Mouse (Mus musculus): ENCODE measurements at regions not wholly inside any gene's neighbourhood (a gene's known extent, or its start where the extent isn't known, plus 50 kb on each side); places are given as distances from the start of the nearest gene placed in this dataset.

DNA sequence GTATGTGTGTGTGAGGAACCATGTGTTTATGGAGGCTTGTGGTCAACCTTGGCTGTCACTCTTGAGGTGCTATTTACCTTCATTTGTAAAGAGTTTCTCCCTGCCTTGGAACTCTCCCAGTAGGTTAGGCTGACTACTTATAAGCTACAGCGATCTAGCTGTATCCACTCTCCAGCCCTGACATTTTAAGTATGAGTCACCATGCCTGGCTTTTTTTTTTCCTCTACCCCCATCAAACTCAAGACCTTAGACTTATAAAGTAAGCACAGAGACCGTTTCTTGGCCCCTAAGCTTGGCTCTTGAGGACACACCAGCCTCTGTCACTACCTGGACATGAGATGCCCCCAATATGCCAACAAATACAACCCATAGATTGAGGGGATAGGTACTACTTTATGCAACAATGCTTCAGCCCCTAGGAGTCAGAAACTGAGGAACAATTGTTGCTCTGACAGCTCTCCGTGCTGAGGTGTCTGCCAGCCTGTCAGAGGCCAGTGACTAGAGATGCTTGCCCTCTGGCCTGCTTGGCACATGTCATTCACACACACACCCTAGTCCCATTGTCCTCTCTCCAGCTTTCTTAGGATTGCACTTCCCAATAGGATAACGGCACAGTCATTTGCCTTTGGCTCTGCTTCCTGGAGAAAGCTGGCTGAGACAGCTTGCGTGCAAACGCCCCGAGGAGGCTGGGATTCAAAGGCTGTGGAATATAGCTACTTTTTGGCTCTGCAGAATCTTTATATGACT lies 193.8 kb upstream of the Prok2 start:
- Histone ChIP-seq H3K27me3 (ENCODE audit: control insufficient read depth, insufficient read depth, insufficient read length) (no peaks in the 10 kb centered on the region), H3K4me2 (ENCODE audit: low read depth) (no peak overlapping the region), H3K79me2 (ENCODE audit: control insufficient read depth, insufficient read depth) (no peaks in the 10 kb centered on the region), H3ac (ENCODE audit: control insufficient read depth, insufficient read length) (no peak overlapping the region), H3K4me3 (no peak overlapping the region), H3K36me3 (ENCODE audit: control insufficient read depth, insufficient read depth) (no peaks in the 10 kb centered on the region)
- TF ChIP-seq REST (IDR thresholded peaks at IDR 0.05; ENCODE audit: insufficient read depth, insufficient read length) (no peak), SRF (IDR thresholded peaks at IDR 0.05; ENCODE audit: control insufficient read depth, insufficient read length, low read depth) (no peak), TCF3 (IDR thresholded peaks at IDR 0.05; ENCODE audit: insufficient read length, low read depth) (no peak), POLR2A (IDR thresholded peaks at IDR 0.05; ENCODE audit: insufficient read length, low read depth) (no peak), E2F4 (IDR thresholded peaks at IDR 0.05; ENCODE audit: insufficient read depth) (no peak), MYOG (IDR thresholded peaks at IDR 0.05; ENCODE audit: control insufficient read depth in 1 of 3, insufficient read depth in 1 of 3, insufficient read length in 2 of 3, low read depth in 2 of 3) (no peak), MAX (IDR thresholded peaks at IDR 0.05; ENCODE audit: low read depth) (no peak), TCF12 (IDR thresholded peaks at IDR 0.05; ENCODE audit: insufficient read depth, poor library complexity, severe bottlenecking) (no peak), MYOD1 (IDR thresholded peaks at IDR 0.05; ENCODE audit: control insufficient read depth in 1 of 3, insufficient read length in 2 of 3, low read depth in 2 of 3) (no peak), CEBPB (IDR thresholded peaks at IDR 0.05; ENCODE audit: insufficient read depth, poor library complexity, severe bottlenecking) (no peak), POLR2AphosphoS2 (IDR thresholded peaks at IDR 0.05; ENCODE audit: insufficient read length, low read depth) (no peak), USF1 (IDR thresholded peaks at IDR 0.05; ENCODE audit: low read depth) (no peak)

DNA sequence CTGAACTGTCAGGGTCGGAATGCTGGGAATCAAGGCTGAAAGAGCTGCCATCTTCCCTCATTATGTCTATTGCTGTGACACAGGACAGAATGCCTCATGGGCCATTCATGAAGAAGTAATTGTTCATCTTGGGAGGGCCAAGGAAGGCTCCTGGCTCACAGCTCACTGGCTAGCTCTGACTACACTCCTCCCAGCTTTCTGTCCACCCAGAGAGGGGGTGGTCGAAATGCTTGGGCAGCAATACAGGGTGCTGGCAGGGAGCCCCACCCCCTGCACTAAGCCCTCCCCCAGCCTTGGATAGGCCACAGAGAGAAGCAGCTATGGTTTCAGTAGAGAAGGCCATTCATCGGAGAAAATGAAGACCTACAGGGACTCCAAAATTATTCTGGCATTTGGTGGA lies 192.2 kb upstream of the Prok2 start:
- H3K4me2 ChIP-seq (ENCODE audit: low read depth): no peak overlapping the region

DNA sequence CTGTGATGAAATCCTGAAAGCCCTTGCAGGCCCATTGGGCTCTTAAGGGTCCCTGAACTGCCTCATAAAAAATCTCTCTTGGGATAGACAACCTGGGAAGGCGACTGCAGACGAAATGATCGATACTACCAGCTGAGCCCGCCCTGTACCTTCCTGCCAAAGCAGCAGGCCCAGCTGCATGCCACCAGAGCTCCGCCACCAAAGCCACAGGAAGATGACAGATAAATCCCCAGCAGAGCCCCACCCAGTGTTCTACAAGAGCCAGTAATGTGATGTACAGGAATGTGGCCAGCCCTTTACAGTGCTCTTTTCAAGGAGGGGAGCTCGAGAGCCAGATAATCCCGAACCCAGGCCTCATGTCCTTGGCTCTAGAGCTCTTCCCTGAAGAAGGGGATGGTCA lies 183.7 kb upstream of the Prok2 start:
- no peaks in the 10 kb centered on the region for H3K79me2 ChIP-seq (ENCODE audit: control insufficient read depth, insufficient read depth)
- no peak for TF ChIP-seq SRF (IDR thresholded peaks at IDR 0.05; ENCODE audit: control insufficient read depth, insufficient read length, low read depth)
- TF ChIP-seq MYOG (IDR thresholded peaks at IDR 0.05; ENCODE audit: control insufficient read depth in 1 of 3, insufficient read depth in 1 of 3, insufficient read length in 2 of 3, low read depth in 2 of 3): no peak
- no peak for TF ChIP-seq CEBPB (IDR thresholded peaks at IDR 0.05; ENCODE audit: insufficient read depth, poor library complexity, severe bottlenecking)
- TF ChIP-seq MYOD1 (IDR thresholded peaks at IDR 0.05; ENCODE audit: control insufficient read depth in 1 of 3, insufficient read length in 2 of 3, low read depth in 2 of 3): peak in 1 of 3 experiments; percentile 56
- TF ChIP-seq POLR2A (IDR thresholded peaks at IDR 0.05; ENCODE audit: insufficient read length, low read depth): no peak
- TF ChIP-seq E2F4 (IDR thresholded peaks at IDR 0.05; ENCODE audit: insufficient read depth): no peak
- TF ChIP-seq USF1 (IDR thresholded peaks at IDR 0.05; ENCODE audit: low read depth): no peak
- TF ChIP-seq TCF12 (IDR thresholded peaks at IDR 0.05; ENCODE audit: insufficient read depth, poor library complexity, severe bottlenecking): peak; percentile 16
- no peak for TF ChIP-seq MAX (IDR thresholded peaks at IDR 0.05; ENCODE audit: low read depth)
- TF ChIP-seq POLR2AphosphoS2 (IDR thresholded peaks at IDR 0.05; ENCODE audit: insufficient read length, low read depth): no peak
- peak; percentile 4 for TF ChIP-seq TCF3 (IDR thresholded peaks at IDR 0.05; ENCODE audit: insufficient read length, low read depth)
- TF ChIP-seq REST (IDR thresholded peaks at IDR 0.05; ENCODE audit: insufficient read depth, insufficient read length): no peak
- H3K4me2 ChIP-seq (ENCODE audit: low read depth): no peak overlapping the region
- no peak overlapping the region for H3ac ChIP-seq (ENCODE audit: control insufficient read depth, insufficient read length)
- H3K4me3 ChIP-seq: no peak overlapping the region
- H3K27me3 ChIP-seq (ENCODE audit: control insufficient read depth, insufficient read depth, insufficient read length): peaks cover 10% of the 10 kb centered on the region
- no peaks in the 10 kb centered on the region for H3K36me3 ChIP-seq (ENCODE audit: control insufficient read depth, insufficient read depth)

More for the DNA sequence above, 192.2 kb upstream of the Prok2 start:
- Histone ChIP-seq H3ac (ENCODE audit: control insufficient read depth, insufficient read length) (no peak overlapping the region), H3K27me3 (ENCODE audit: control insufficient read depth, insufficient read depth, insufficient read length) (no peaks in the 10 kb centered on the region), H3K36me3 (ENCODE audit: control insufficient read depth, insufficient read depth) (no peaks in the 10 kb centered on the region), H3K79me2 (ENCODE audit: control insufficient read depth, insufficient read depth) (no peaks in the 10 kb centered on the region), H3K4me3 (no peak overlapping the region)
- TF ChIP-seq TCF3 (IDR thresholded peaks at IDR 0.05; ENCODE audit: insufficient read length, low read depth) (no peak), MYOG (IDR thresholded peaks at IDR 0.05; ENCODE audit: control insufficient read depth in 1 of 3, insufficient read depth in 1 of 3, insufficient read length in 2 of 3, low read depth in 2 of 3) (no peak), USF1 (IDR thresholded peaks at IDR 0.05; ENCODE audit: low read depth) (no peak), TCF12 (IDR thresholded peaks at IDR 0.05; ENCODE audit: insufficient read depth, poor library complexity, severe bottlenecking) (no peak), POLR2AphosphoS2 (IDR thresholded peaks at IDR 0.05; ENCODE audit: insufficient read length, low read depth) (no peak), SRF (IDR thresholded peaks at IDR 0.05; ENCODE audit: control insufficient read depth, insufficient read length, low read depth) (no peak), REST (IDR thresholded peaks at IDR 0.05; ENCODE audit: insufficient read depth, insufficient read length) (no peak), MAX (IDR thresholded peaks at IDR 0.05; ENCODE audit: low read depth) (no peak), E2F4 (IDR thresholded peaks at IDR 0.05; ENCODE audit: insufficient read depth) (no peak), MYOD1 (IDR thresholded peaks at IDR 0.05; ENCODE audit: control insufficient read depth in 1 of 3, insufficient read length in 2 of 3, low read depth in 2 of 3) (no peak), CEBPB (IDR thresholded peaks at IDR 0.05; ENCODE audit: insufficient read depth, poor library complexity, severe bottlenecking) (no peak), POLR2A (IDR thresholded peaks at IDR 0.05; ENCODE audit: insufficient read length, low read depth) (no peak)

DNA sequence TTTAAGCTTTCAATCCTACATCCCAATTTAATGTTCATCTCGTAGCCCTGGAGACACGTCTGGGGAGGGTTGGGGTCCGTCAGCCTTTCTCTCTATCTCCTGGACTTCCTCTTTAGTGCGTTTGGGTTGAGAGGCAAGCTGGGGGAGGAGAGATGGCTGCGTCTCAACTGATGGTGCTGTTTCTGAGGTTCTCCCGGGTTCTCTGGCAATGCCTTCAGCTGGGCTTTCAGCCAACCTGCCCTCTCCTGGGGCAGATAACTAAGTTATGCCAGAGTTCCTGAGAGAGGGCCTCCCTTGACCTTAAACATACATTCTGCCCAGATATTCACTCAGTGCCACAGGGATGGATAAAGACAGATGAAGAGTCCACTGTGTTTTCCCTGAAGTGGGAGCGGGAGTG lies 183.3 kb upstream of the Prok2 start:
- Histone ChIP-seq H3ac (ENCODE audit: control insufficient read depth, insufficient read length) (no peak overlapping the region), H3K4me2 (ENCODE audit: low read depth) (no peak overlapping the region), H3K36me3 (ENCODE audit: control insufficient read depth, insufficient read depth) (no peaks in the 10 kb centered on the region), H3K79me2 (ENCODE audit: control insufficient read depth, insufficient read depth) (no peaks in the 10 kb centered on the region), H3K27me3 (ENCODE audit: control insufficient read depth, insufficient read depth, insufficient read length) (peaks cover 10% of the 10 kb centered on the region), H3K4me3 (no peak overlapping the region)
- TF ChIP-seq POLR2A (IDR thresholded peaks at IDR 0.05; ENCODE audit: insufficient read length, low read depth) (no peak), USF1 (IDR thresholded peaks at IDR 0.05; ENCODE audit: low read depth) (no peak), CEBPB (IDR thresholded peaks at IDR 0.05; ENCODE audit: insufficient read depth, poor library complexity, severe bottlenecking) (no peak), MYOD1 (IDR thresholded peaks at IDR 0.05; ENCODE audit: control insufficient read depth in 1 of 3, insufficient read length in 2 of 3, low read depth in 2 of 3) (no peak), SRF (IDR thresholded peaks at IDR 0.05; ENCODE audit: control insufficient read depth, insufficient read length, low read depth) (no peak), TCF3 (IDR thresholded peaks at IDR 0.05; ENCODE audit: insufficient read length, low read depth) (no peak), MYOG (IDR thresholded peaks at IDR 0.05; ENCODE audit: control insufficient read depth in 1 of 3, insufficient read depth in 1 of 3, insufficient read length in 2 of 3, low read depth in 2 of 3) (no peak), REST (IDR thresholded peaks at IDR 0.05; ENCODE audit: insufficient read depth, insufficient read length) (no peak), MAX (IDR thresholded peaks at IDR 0.05; ENCODE audit: low read depth) (no peak), POLR2AphosphoS2 (IDR thresholded peaks at IDR 0.05; ENCODE audit: insufficient read length, low read depth) (no peak), TCF12 (IDR thresholded peaks at IDR 0.05; ENCODE audit: insufficient read depth, poor library complexity, severe bottlenecking) (no peak), E2F4 (IDR thresholded peaks at IDR 0.05; ENCODE audit: insufficient read depth) (no peak)
